Comparison of ENCODE assay signal across 19 mouse cellular contexts in the genomic region with DNA sequence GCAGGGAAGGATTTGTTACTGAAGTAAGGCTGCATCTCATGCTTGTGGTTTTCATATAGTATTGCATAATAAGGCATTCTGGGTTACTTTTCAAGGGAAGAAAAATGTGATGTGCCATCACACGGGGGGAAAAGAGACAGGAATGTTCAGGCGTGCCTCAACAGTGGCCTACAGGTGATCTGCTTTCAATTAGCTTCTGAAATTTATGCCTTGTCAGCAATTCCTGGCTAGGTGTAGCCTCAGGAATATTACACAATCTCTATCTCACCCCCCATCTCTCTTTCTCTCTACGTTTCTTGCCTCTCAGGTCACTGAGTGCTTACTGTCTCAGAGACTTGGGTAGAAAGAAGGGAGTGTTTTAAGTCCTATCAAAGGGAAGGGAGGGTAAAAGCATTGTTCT.
DNase-seq lines count a peak whose midpoint lies in the region; ATAC-seq and TF ChIP-seq lines count a peak whose summit lies in the region.
"Had no signal": no experiment of that assay in that cellular context is flagged by ENCODE, and none has a peak within 500 bp of the region (broad histone marks: within the 10 kb centered on the region; RNA-seq: fewer than 3 reads in every experiment).

No protein-coding gene starts in this region.

- H3K4me3 ChIP-seq in embryonic facial prominence, embryonic 11.5 days (ENCODE audit: low read depth, low read length): no peak overlapping the region
- H3K4me3 ChIP-seq in embryonic facial prominence, embryonic 10.5 days: no peak overlapping the region
- no peak overlapping the region for H3K4me3 ChIP-seq in ES-E14 (ENCODE audit: insufficient read depth in 1 of 2, low read depth in 1 of 2, low read length in 2 of 2, poor library complexity in 1 of 2, severe bottlenecking in 1 of 2)
- H3K4me3 ChIP-seq in hindbrain, embryonic 14.5 days (replicated peaks; ENCODE audit: low read length): no peak overlapping the region
- H3K4me3 ChIP-seq: embryonic facial prominence, embryonic 12.5 days; forebrain, embryonic 10.5 days; heart, embryonic 12.5 days; hindbrain, embryonic 10.5 days; hindbrain, embryonic 15.5 days had no signal

- H3K4me2 ChIP-seq in embryonic facial prominence, embryonic 11.5 days (ENCODE audit: low read depth, low read length): no peak overlapping the region
- H3K4me2 ChIP-seq in hindbrain, embryonic 14.5 days (replicated peaks): no peak overlapping the region
- H3K4me2 ChIP-seq: embryonic facial prominence, embryonic 12.5 days; heart, embryonic 12.5 days; hindbrain, embryonic 15.5 days had no signal

- in situ Hi-C loops in ES-E14 (cut with MboI; ENCODE audit: low sequenced_read_pairs in 2 of 2, unreplicated experiment in 2 of 2): no loop called here

- H3K4me1 ChIP-seq in embryonic facial prominence, embryonic 11.5 days (ENCODE audit: control insufficient read depth, insufficient read depth, low read length): no peaks in the 10 kb centered on the region
- peaks cover 12% of the 10 kb centered on the region for H3K4me1 ChIP-seq in embryonic facial prominence, embryonic 10.5 days
- no peaks in the 10 kb centered on the region for H3K4me1 ChIP-seq in ES-E14 (ENCODE audit: control insufficient read depth in 2 of 2, insufficient read depth in 2 of 2, low read length in 2 of 2, poor library complexity in 1 of 2)
- H3K4me1 ChIP-seq in hindbrain, embryonic 14.5 days (replicated peaks; ENCODE audit: control insufficient read depth, insufficient read depth, low read length): no peaks in the 10 kb centered on the region
- H3K4me1 ChIP-seq: forebrain, embryonic 10.5 days; hindbrain, embryonic 10.5 days; hindbrain, embryonic 15.5 days had no signal

- H3K9me3 ChIP-seq in embryonic facial prominence, embryonic 11.5 days (replicated peaks; ENCODE audit: control insufficient read depth, low read length): no peaks in the 10 kb centered on the region
- no peaks in the 10 kb centered on the region for H3K9me3 ChIP-seq in embryonic facial prominence, embryonic 10.5 days
- no peaks in the 10 kb centered on the region for H3K9me3 ChIP-seq in ES-E14 (ENCODE audit: control insufficient read depth, insufficient read depth, low read depth, low read length)
- H3K9me3 ChIP-seq in hindbrain, embryonic 14.5 days (ENCODE audit: control insufficient read depth, low read length): no peaks in the 10 kb centered on the region
- H3K9me3 ChIP-seq: embryonic facial prominence, embryonic 12.5 days; forebrain, embryonic 10.5 days; heart, embryonic 12.5 days; hindbrain, embryonic 10.5 days; hindbrain, embryonic 15.5 days had no signal

- no peaks in the 10 kb centered on the region for H3K27me3 ChIP-seq in embryonic facial prominence, embryonic 11.5 days (ENCODE audit: control insufficient read depth, insufficient read depth, low read length)
- no peaks in the 10 kb centered on the region for H3K27me3 ChIP-seq in embryonic facial prominence, embryonic 10.5 days (replicated peaks; ENCODE audit: low read depth, poor library complexity, severe bottlenecking)
- no peaks in the 10 kb centered on the region for H3K27me3 ChIP-seq in hindbrain, embryonic 14.5 days (ENCODE audit: control insufficient read depth, insufficient read depth, low read length)
- H3K27me3 ChIP-seq: embryonic facial prominence, embryonic 12.5 days; heart, embryonic 12.5 days; hindbrain, embryonic 15.5 days had no signal

- H3K9ac ChIP-seq in embryonic facial prominence, embryonic 11.5 days (replicated peaks; ENCODE audit: low read length): no peak overlapping the region
- no peak overlapping the region for H3K9ac ChIP-seq in ES-E14 (ENCODE audit: insufficient read depth, low read depth, low read length, poor library complexity, severe bottlenecking)
- H3K9ac ChIP-seq in hindbrain, embryonic 14.5 days: no peak overlapping the region
- H3K9ac ChIP-seq: embryonic facial prominence, embryonic 12.5 days; heart, embryonic 12.5 days; hindbrain, embryonic 15.5 days had no signal

- no peak overlapping the region for H3K27ac ChIP-seq in embryonic facial prominence, embryonic 11.5 days (replicated peaks; ENCODE audit: low read depth, low read length)
- no peak overlapping the region for H3K27ac ChIP-seq in embryonic facial prominence, embryonic 10.5 days (replicated peaks)
- H3K27ac ChIP-seq in ES-E14 (ENCODE audit: insufficient read depth, low read depth, low read length, poor library complexity, severe bottlenecking): no peak overlapping the region
- no peak overlapping the region for H3K27ac ChIP-seq in hindbrain, embryonic 14.5 days
- H3K27ac ChIP-seq: embryonic facial prominence, embryonic 12.5 days; forebrain, embryonic 10.5 days; hindbrain, embryonic 10.5 days; hindbrain, embryonic 15.5 days had no signal

- 59% methylated on average over 3 of the region's 3 CpGs for WGBS in embryonic facial prominence, embryonic 11.5 days
- 67% methylated on average over 3 of the region's 3 CpGs for WGBS in embryonic facial prominence, embryonic 10.5 days
- 74% methylated on average over 3 of the region's 3 CpGs for WGBS in hindbrain, embryonic 14.5 days

- peak; percentile 22 for DNase-seq in embryonic facial prominence, embryonic 11.5 days (ENCODE audit: low spot score)
- no peak for DNase-seq in embryonic facial prominence, embryonic 10.5 days (ENCODE audit: low spot score)
- DNase-seq in ES-E14 (ENCODE audit: low read depth, low spot score): no peak
- DNase-seq in forelimb bud, embryonic 11.5 days (ENCODE audit: low read depth, low spot score): peak; percentile 18
- DNase-seq in hindbrain, embryonic 14.5 days (ENCODE audit: low spot score): no peak
- no peak for DNase-seq in natural killer cell, adult 2 months (ENCODE audit: low spot score in 2 of 2)
- DNase-seq: adrenal gland, adult 2 months; adrenal gland, postnatal 25 days; cerebellum, adult 2 months; cerebellum, postnatal 10 days; gastrocnemius, postnatal 36 days had no signal

- no peak for ATAC-seq in embryonic facial prominence, embryonic 11.5 days (replicated peaks; ENCODE audit: insufficient number of reproducible peaks, low FRiP score, low TSS enrichment, low read depth)
- ATAC-seq in hindbrain, embryonic 14.5 days (ENCODE audit: low FRiP score): no peak
- ATAC-seq in granulocyte monocyte progenitor cell, adult 5-6 weeks (replicated peaks; ENCODE audit: poor library complexity, severe bottlenecking): no peak
- ATAC-seq: forebrain, embryonic 14.5 days; intestine, embryonic 16.5 days had no signal

- H3K36me3 ChIP-seq in embryonic facial prominence, embryonic 11.5 days (replicated peaks; ENCODE audit: control insufficient read depth, insufficient read depth, low read depth, low read length): no peaks in the 10 kb centered on the region
- H3K36me3 ChIP-seq in embryonic facial prominence, embryonic 10.5 days (replicated peaks): no peaks in the 10 kb centered on the region; the same call in 1 of the 2 replicates
- H3K36me3 ChIP-seq in ES-E14 (ENCODE audit: control insufficient read depth, insufficient read depth, low read length, poor library complexity, severe bottlenecking): no peaks in the 10 kb centered on the region
- no peaks in the 10 kb centered on the region for H3K36me3 ChIP-seq in hindbrain, embryonic 14.5 days (replicated peaks; ENCODE audit: control insufficient read depth, insufficient read depth)
- H3K36me3 ChIP-seq: embryonic facial prominence, embryonic 12.5 days; hindbrain, embryonic 10.5 days; hindbrain, embryonic 15.5 days had no signal

TF ChIP-seq in ES-E14, 5 proteins besides CTCF, POLR2A, EP300 and RAD21:
- TF ChIP-seq CHD2 (IDR thresholded peaks at IDR 0.05; ENCODE audit: low read depth, low read length) (no peak), ZNF384 (IDR thresholded peaks at IDR 0.05; ENCODE audit: low read depth, low read length) (no peak), HCFC1 (IDR thresholded peaks at IDR 0.05; ENCODE audit: borderline replicate concordance, insufficient read depth, low read length) (no peak), MAFK (IDR thresholded peaks at IDR 0.05; ENCODE audit: insufficient read depth, low read depth, low read length) (peak; percentile 86), ZC3H11A (IDR thresholded peaks at IDR 0.05; ENCODE audit: borderline replicate concordance, low read depth, low read length) (no peak)

Comparison
In these comparisons a context has a peak if more than half of its experiments do, and no peak if none do; other contexts are left out.
1. DNase-seq: peak in embryonic facial prominence, embryonic 11.5 days (single experiment) and forelimb bud, embryonic 11.5 days (single experiment); none in embryonic facial prominence, embryonic 10.5 days (single experiment), ES-E14 (single experiment), hindbrain, embryonic 14.5 days (single experiment) and natural killer cell, adult 2 months (0 of 2).